Mouse (Mus musculus): ENCODE data around the gene Stac2. TPM values are rescaled to one million over a fixed set of nuclear protein-coding genes. Genes with fewer than 3 reads are reported as not detected.

Stac2 gene
- polyA plus RNA-seq, 1 experiment = 1.0 TPM

GRCm38 (mm10) chr11:98077086-98077485 lies 23.8 kb upstream of the Stac2 start:
- 72% methylated on average over 8 of the region's 8 CpGs for WGBS
- Histone ChIP-seq H3K4me1 (ENCODE audit: control insufficient read depth, insufficient read depth, low read length) (no peaks in the 10 kb centered on the region), H3K4me3 (replicated peaks; ENCODE audit: control insufficient read depth, low read depth, low read length) (no peak overlapping the region), H3K27ac (ENCODE audit: control insufficient read depth, insufficient read depth, low read depth, low read length, poor library complexity) (no peak overlapping the region)
- TF ChIP-seq POLR2A (IDR thresholded peaks at IDR 0.05; ENCODE audit: borderline replicate concordance, control insufficient read depth, low read depth, low read length) (no peak), CTCF (IDR thresholded peaks at IDR 0.05; ENCODE audit: control insufficient read depth, insufficient read depth, low read length) (no peak)

- Histone ChIP-seq H3K4me1 (ENCODE audit: control insufficient read depth, insufficient read depth, low read length) (no peaks in the 10 kb centered on the region), H3K4me3 (replicated peaks; ENCODE audit: control insufficient read depth, low read depth, low read length) (no peak overlapping the region), H3K27ac (ENCODE audit: control insufficient read depth, insufficient read depth, low read depth, low read length, poor library complexity) (no peak overlapping the region)
- no peak for TF ChIP-seq POLR2A (IDR thresholded peaks at IDR 0.05; ENCODE audit: borderline replicate concordance, control insufficient read depth, low read depth, low read length)
- TF ChIP-seq CTCF (IDR thresholded peaks at IDR 0.05; ENCODE audit: control insufficient read depth, insufficient read depth, low read length) = peak; percentile 73
- WGBS = 21% methylated on average over 13 of the region's 13 CpGs
Measured at GRCm38 (mm10) chr11:98075195-98075808, 22.0 kb upstream of the Stac2 start.

DNA sequence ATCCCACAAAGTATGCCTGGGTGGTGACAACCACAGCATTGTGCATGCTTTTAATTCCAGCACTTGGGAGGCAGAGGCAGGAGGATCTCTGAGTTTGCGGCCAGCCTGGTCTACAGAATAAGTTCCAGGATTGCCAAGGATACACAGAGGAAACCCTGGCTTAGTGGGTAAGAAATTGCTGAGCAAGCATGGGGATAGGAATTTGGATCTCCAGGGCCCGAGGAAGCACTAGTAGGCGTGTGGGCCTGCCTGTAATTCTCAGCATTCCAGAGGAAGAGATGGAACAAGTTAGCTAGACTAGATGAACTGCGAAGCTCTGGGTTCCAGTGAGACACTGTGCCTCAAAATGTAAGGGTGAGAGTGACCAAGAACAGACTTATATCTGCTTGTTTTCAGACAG lies 20.2 kb upstream of the Stac2 start:
- Histone ChIP-seq H3K27ac (ENCODE audit: control insufficient read depth, insufficient read depth, low read depth, low read length, poor library complexity) (no peak overlapping the region), H3K4me1 (ENCODE audit: control insufficient read depth, insufficient read depth, low read length) (no peaks in the 10 kb centered on the region), H3K4me3 (replicated peaks; ENCODE audit: control insufficient read depth, low read depth, low read length) (no peak overlapping the region)
- WGBS = 80% methylated on average over 4 of the region's 4 CpGs
- no peak for TF ChIP-seq CTCF (IDR thresholded peaks at IDR 0.05; ENCODE audit: control insufficient read depth, insufficient read depth, low read length)
- TF ChIP-seq POLR2A (IDR thresholded peaks at IDR 0.05; ENCODE audit: borderline replicate concordance, control insufficient read depth, low read depth, low read length) = no peak

- Histone ChIP-seq H3K27ac (ENCODE audit: control insufficient read depth, insufficient read depth, low read depth, low read length, poor library complexity) (no peak overlapping the region), H3K4me1 (ENCODE audit: control insufficient read depth, insufficient read depth, low read length) (no peaks in the 10 kb centered on the region), H3K4me3 (replicated peaks; ENCODE audit: control insufficient read depth, low read depth, low read length) (no peak overlapping the region)
- 91% methylated on average over 21 of the region's 21 CpGs for WGBS
- TF ChIP-seq CTCF (IDR thresholded peaks at IDR 0.05; ENCODE audit: control insufficient read depth, insufficient read depth, low read length) = no peak
- no peak for TF ChIP-seq POLR2A (IDR thresholded peaks at IDR 0.05; ENCODE audit: borderline replicate concordance, control insufficient read depth, low read depth, low read length)
Measured at GRCm38 (mm10) chr11:98067255-98067654, 14.0 kb upstream of the Stac2 start.

DNA sequence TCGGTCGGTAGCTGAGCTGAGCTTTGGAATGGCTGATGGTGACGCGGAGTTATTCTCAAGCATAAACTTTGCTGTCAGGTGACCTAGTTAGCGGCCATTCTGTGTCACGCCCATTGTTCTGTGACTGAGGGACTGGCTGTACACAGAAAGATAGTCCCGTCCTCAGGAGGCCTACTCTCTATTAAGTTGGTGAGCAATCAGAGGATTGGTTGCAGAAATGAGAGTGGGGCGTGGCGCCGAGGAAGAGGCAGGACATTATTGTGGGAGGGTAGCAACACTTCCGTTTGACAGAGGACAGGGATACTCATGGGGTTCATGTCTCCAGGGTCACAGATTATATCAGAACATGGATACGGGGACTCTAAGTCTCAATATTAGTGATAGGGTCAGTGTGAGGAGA lies 12.9 kb upstream of the Stac2 start:
- Histone ChIP-seq H3K4me1 (ENCODE audit: control insufficient read depth, insufficient read depth, low read length) (no peaks in the 10 kb centered on the region), H3K27ac (ENCODE audit: control insufficient read depth, insufficient read depth, low read depth, low read length, poor library complexity) (no peak overlapping the region), H3K4me3 (replicated peaks; ENCODE audit: control insufficient read depth, low read depth, low read length) (no peak overlapping the region)
- TF ChIP-seq POLR2A (IDR thresholded peaks at IDR 0.05; ENCODE audit: borderline replicate concordance, control insufficient read depth, low read depth, low read length) (no peak), CTCF (IDR thresholded peaks at IDR 0.05; ENCODE audit: control insufficient read depth, insufficient read depth, low read length) (no peak)
- WGBS = 86% methylated on average over 12 of the region's 12 CpGs

- TF ChIP-seq CTCF (IDR thresholded peaks at IDR 0.05; ENCODE audit: control insufficient read depth, insufficient read depth, low read length) (no peak), POLR2A (IDR thresholded peaks at IDR 0.05; ENCODE audit: borderline replicate concordance, control insufficient read depth, low read depth, low read length) (no peak)
- no peaks in the 10 kb centered on the region for H3K4me1 ChIP-seq (ENCODE audit: control insufficient read depth, insufficient read depth, low read length)
- no peak overlapping the region for H3K4me3 ChIP-seq (replicated peaks; ENCODE audit: control insufficient read depth, low read depth, low read length)
- WGBS = 59% methylated on average over 6 of the region's 6 CpGs
- H3K27ac ChIP-seq (ENCODE audit: control insufficient read depth, insufficient read depth, low read depth, low read length, poor library complexity) = no peak overlapping the region
Measured at GRCm38 (mm10) chr11:98061904-98062562, 8.8 kb upstream of the Stac2 start.

- no peak overlapping the region for H3K4me3 ChIP-seq (replicated peaks; ENCODE audit: control insufficient read depth, low read depth, low read length)
- TF ChIP-seq POLR2A (IDR thresholded peaks at IDR 0.05; ENCODE audit: borderline replicate concordance, control insufficient read depth, low read depth, low read length) (no peak), CTCF (IDR thresholded peaks at IDR 0.05; ENCODE audit: control insufficient read depth, insufficient read depth, low read length) (no peak)
- H3K27ac ChIP-seq (ENCODE audit: control insufficient read depth, insufficient read depth, low read depth, low read length, poor library complexity) = no peak overlapping the region
- WGBS = 37% methylated on average over 3 of the region's 3 CpGs
- no peaks in the 10 kb centered on the region for H3K4me1 ChIP-seq (ENCODE audit: control insufficient read depth, insufficient read depth, low read length)
Measured at GRCm38 (mm10) chr11:98061441-98061840, 8.2 kb upstream of the Stac2 start.

GRCm38 (mm10) chr11:98060104-98060692 lies 6.9 kb upstream of the Stac2 start:
- no peaks in the 10 kb centered on the region for H3K4me1 ChIP-seq (ENCODE audit: control insufficient read depth, insufficient read depth, low read length)

More at GRCm38 (mm10) chr11:98060104-98060692, 6.9 kb upstream of the Stac2 start:
- WGBS = 76% methylated on average over 5 of the region's 5 CpGs
- TF ChIP-seq POLR2A (IDR thresholded peaks at IDR 0.05; ENCODE audit: borderline replicate concordance, control insufficient read depth, low read depth, low read length) = no peak
- TF ChIP-seq CTCF (IDR thresholded peaks at IDR 0.05; ENCODE audit: control insufficient read depth, insufficient read depth, low read length) = no peak
- Histone ChIP-seq H3K4me3 (replicated peaks; ENCODE audit: control insufficient read depth, low read depth, low read length) (no peak overlapping the region), H3K27ac (ENCODE audit: control insufficient read depth, insufficient read depth, low read depth, low read length, poor library complexity) (no peak overlapping the region)

Measured in bone marrow, adult 2 months (tissue).